Mouse (Mus musculus): Measurements from ENCODE around the gene 1700001K19Rik.
"Not testable (repeated sequence)": the region's sequence is repeated elsewhere in the genome, so short reads cannot be mapped to it uniquely, and the experiment has no call there.

- TF ChIP-seq CTCF (conservative IDR thresholded peaks at IDR 0.05; ENCODE audit: low read length); NANOG (IDR thresholded peaks at IDR 0.05; ENCODE audit: borderline replicate concordance, low read length): not testable (repeated sequence)
These were observed 23.0 kb upstream of the 1700001K19Rik start for GRCm38 (mm10) chr12:110705419-110705818.

All from E14TG2a.4 (cell line).